Mouse (Mus musculus) hematopoietic stem cell, adult 5-6 weeks (primary cell): Measurements from ENCODE around the gene Pate2. TPM values are rescaled to one million over a fixed set of nuclear protein-coding genes. Genes with fewer than 3 reads are reported as not detected.
A peak's percentile ranks its signal among the peaks of the same experiment; 100 is the strongest.

Source experiments
- ATAC-seq, 2 experiments: fragments of 125-278 bp in 1 of 2; replicated peaks in 1 of 2; 2 replicates each; pipeline ENCODE4 v1.8.0; 2016 to 2017; ENCODE audit warnings: inconsistent platforms in 2 of 2, mild to moderate bottlenecking in 2 of 2, moderate number of reproducible peaks in 2 of 2, low read depth in 1 of 2, moderate TSS enrichment in 1 of 2; ENCODE audit not compliant: low FRiP score in 2 of 2, poor library complexity in 2 of 2, severe bottlenecking in 2 of 2, insufficient read depth in 1 of 2, low TSS enrichment in 1 of 2
- total RNA-seq: library from RNA; stranded (forward); fragments of 172-1452, 232-1000 nt; gene quantifications from 2 replicates; pipeline ENCODE4 v1.2.3, GENCODE M21; 2017

Pate2 gene
- total RNA-seq, 1 experiment from 2014 or later: not detected

DNA sequence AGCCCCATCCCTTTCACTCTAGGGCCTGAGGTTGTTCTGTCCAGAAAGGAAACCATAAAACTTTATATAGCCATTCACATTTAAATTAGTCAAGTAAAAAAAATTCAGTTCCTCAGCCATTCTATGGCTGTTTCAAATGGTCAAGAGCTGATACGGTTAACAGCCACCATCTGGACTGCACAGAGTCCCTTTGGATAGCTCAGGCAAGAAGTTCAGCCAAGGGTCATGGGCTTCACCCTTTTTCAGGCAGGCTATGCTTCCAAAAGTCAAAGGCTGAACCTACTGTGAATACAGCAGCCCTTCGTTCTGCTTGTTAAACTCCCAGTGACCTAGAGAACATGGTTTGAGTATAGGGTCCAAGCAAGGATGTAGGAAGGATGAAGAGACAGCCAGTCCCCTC lies 25.4 kb upstream of the Pate2 start:
- ATAC-seq: no peak

DNA sequence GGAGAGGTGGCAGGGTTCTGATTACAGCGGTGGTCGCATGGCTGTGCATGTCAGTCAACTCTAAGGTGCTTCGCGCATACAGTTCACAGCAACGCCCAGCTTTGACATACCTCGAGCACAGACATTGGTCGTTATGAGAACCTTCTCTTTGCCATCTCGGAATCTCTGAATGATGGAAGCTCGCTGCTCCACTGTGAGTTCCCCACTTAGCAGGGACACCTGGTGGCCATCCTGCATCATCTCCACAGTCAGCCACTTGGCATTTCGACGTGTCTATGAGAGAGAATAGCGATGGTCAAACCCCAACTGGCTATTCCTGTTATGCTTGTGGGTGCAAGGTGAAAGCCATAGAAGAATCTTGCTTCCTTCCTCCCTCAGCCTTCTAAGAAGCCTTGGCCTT lies 24.4 kb upstream of the Pate2 start:
- ATAC-seq: no peak

DNA sequence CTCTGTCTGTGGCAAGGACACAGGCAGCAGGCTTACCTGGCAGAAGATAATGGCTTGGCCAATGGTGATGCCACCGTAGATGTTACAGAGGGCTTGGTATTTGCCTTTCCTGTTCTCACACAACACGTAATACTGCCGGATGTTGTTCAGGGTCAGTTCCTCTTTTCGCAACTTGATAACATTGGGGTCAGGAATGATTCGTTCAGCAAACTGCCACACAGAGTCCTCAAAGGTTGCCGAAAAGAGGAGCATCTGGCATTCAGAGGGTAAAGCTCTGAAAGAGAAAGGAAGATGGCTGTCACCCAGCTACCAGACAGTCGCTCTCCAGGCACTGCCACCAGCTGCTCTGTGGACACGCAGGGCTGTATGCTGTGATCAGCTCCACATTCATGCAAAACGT lies 23.3 kb upstream of the Pate2 start:
- peak; percentile 90 to 92 for ATAC-seq

DNA sequence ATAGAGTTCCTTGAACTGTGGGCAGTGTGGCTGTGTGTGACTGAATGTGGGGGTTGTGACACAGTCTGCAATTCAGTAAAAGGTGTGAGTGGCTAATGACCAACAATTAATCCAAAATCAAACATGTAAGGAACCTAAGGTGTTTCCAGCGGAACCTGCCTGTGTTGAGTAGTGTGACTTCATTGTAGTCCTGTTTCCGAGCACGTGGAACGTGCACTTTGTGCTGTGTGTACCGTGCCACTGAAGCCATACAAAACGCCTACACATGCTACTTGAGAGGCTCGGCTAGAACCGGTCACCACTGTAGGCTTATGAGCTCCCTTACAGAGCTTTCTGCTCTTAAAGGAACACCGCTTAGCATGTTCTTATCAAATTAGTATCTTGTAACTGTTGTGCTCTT lies 21.6 kb upstream of the Pate2 start:
- no peak for ATAC-seq

DNA sequence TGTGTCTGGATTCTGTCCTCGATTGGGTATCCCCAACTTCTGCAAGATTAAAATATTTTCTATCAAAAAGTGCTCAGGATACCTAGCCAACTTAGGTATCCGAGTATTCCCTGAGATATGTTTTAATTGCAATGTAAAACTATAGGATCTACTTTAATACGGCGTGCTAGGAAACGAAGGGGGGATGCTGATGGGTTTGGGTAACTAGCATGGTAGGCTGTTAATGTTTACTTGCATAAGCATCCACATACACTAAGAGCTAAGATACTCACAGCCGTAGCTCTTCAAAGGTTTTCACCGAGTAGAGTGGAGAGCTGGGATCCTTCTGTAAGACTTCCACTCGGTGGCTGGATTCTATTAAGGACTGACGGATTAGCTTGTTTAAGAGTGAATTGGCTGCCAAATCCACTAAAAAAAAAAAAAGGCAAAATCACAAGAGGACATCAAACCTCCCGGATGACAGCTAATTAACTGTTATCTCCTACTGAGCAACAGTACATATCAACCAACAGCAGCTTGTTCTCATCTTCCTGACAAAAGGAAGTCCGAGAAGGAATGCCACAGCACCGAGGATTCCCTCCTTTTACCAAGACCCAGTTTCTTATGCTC lies 13.5 kb upstream of the Pate2 start:
- ATAC-seq: no peak

DNA sequence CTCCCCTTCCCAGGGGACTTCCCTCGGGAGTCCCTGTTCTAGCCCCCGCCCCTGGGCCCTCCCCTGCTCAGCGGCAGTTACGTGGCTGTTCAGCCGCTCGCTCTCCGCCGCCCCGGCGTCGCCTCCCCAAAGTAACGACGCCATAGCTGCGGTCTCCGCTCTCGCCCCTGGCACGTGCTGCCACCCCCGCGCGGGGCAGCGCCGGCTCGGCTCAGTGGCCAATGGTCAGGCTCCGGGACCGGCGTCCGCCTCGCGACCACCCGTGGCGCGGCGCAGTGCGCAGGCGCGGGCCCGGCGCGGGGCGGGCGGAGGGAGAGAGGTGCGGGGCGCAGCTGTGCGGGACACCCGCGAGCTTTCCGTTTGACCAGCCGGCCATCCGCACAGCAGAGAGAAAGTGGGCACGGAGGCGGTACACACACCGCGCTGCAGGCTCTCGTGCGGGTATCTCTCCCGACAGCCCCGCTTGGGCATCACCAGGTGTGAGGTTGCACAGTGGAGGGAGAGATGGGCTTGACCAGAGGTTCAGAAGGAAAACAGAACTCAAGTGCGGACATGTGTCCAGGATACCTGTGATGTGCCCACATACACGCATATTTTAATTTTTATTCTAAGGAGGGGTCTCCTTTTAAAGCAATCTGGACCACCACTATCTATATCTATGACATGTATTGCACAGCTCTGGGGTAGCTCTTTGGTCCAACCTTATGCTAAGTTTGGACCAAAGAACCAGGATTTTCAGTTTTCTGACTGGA lies 11.7 kb upstream of the Pate2 start, which contains the start of the genes Ddx25 and Pus3:
Gene Ddx25 (minus strand): TSS at position 272 of the 752 bp plus-strand sequence.
Gene Pus3 (plus strand): TSS at position 339 of the 752 bp plus-strand sequence.
- peak in 1 of 2 experiments; percentile 34; a peak in 1 of 4 replicates for ATAC-seq

DNA sequence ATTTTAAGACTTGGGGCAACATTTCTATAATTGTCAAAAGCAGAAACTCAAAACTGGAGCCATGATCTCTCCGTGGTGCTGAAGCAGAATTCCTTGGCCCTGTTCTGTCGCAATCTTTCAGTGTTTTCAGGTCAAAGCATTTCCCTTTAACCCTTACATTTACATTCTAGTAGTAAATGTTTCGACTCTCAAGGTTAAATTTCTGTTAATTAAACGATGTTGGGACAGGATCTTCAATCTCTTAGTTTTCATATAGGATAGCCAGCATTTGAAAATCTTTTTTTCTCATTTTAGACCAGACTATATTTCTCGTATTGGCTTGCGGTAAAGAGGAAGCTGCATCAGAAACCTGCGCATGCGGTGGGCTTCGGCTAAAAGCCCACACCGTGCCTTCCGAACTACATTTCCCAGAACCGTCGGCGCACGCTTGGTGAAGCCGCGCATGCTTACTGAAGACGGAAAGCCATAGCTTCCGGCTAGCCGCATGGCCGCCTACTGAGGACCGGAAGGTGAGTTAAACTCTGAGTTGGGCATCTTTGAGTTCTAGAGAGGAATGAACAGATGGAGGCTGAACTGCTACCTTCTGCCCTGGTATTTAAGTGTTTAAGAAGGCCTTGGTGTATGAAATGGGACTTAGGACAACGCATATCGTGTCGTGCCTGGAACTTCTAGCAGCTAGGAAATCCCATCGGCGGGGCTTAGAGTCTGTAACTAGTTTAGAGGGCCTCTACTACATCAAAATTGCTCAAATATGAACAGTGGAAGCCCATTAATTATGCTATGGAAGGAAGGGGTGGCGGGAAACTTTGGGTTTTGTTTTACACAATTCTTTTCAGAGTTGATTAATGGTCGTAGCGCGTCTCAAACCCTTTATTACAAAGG lies 10.8 kb upstream of the Pate2 start:
- ATAC-seq: peak; percentile 97 to 98

DNA sequence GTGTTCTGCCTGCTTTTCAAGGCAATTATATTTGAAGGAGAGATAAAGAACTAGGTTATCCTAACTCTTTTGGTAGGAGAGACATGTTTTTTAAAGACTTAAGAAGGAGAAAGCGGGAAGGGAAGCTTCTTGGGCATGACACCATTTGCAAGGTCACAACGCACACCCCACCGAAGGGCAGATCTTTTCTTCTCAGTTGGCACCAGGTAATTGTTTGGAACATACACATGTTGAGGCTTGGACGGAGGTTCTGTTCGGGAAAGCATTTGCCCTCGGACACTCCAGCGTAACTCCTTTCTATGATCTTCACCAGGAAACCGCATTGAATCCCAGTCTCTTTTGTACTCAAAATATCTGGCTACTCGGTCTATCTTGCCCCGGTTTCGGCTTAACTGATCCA lies 9.0 kb upstream of the Pate2 start:
- ATAC-seq: no peak

DNA sequence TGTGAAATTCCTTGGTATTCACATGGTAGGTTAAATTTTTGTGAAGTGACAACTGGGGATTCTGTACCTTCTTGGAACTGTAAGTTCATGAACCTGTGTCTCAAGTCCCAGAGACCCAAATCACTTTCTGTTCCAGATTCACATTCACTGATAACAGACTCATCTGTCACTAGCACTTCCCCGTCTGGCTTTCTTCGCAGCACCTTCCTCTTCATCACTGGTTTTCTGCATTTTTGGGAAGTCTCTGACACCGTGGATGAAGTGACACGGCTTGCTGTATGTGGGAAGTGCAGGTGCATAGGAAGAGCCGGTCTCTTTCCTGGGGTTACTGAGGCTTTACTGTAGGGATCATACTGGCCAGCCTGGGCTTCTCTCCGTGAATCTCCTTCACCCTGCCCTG lies 8.5 kb upstream of the Pate2 start:
- ATAC-seq: no peak

DNA sequence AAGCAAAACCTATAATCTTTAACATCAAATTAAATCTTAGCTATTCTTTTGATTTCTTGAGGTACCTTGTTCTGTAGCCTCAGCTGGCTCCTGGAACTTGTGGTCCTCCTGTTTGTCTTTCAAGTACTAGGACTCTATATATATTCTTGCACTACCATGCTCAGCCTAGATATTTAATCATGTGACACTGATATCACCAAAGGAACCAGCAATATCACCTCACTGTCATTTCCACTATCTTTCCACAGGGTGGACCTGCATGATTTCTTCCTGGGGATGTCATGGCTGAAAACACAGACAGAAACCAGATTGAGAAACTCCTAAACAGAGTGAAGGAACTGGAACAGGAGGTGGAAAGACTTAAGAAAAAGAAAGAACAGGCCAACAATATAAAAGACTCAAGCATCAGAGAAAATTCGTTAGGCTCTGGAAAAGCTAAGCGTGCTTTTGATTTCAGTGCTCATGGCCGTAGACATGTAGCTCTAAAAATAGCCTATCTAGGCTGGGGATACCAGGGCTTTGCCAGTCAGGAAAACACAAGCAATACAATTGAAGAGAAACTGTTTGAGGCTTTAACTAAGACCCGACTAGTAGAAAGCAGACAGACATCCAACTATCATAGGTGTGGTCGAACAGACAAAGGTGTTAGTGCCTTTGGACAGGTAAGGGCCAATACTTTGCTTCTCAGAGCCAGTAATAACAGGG lies 5.4 kb upstream of the Pate2 start:
- ATAC-seq: no peak

DNA sequence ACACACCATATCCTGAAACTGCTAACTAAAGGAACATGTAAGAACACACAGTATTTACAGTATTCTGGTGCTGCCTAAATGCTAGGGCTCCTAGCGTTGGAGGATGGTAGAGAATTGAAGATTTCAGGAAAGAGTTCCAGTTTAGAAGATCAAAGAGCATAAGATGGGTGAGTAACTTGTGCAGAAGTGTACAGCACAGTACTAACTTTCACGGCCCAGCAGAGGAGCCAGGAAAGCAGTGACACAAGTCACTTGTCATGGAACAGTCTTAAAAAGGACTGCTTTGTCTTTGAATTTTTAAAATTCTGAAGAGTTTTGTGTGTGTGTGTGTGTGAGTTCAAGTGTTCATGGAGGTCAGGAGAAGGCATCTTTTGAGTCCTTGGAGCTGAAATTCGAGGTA lies 2.1 kb upstream of the Pate2 start:
- no peak for ATAC-seq

DNA sequence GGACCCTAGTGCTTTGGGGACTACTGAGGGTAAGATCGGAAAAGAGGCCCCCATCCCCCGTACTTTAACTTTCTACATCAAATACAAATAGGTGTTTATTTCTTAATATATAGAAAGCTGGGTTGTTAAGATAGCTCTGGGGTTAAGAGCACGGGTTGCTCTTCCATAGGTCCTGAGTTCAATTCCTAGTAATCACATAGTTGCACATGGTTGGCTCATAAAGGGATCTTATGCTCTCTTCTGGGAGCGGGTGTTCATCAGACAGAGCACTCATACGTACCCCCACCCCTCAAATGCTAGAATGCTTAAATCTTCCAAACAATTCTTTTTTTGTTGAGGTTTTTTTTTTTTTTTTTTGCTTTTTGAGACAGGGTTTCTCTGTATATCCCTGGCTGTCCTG lies 579 bp downstream of the Pate2 start:
- ATAC-seq: no peak

DNA sequence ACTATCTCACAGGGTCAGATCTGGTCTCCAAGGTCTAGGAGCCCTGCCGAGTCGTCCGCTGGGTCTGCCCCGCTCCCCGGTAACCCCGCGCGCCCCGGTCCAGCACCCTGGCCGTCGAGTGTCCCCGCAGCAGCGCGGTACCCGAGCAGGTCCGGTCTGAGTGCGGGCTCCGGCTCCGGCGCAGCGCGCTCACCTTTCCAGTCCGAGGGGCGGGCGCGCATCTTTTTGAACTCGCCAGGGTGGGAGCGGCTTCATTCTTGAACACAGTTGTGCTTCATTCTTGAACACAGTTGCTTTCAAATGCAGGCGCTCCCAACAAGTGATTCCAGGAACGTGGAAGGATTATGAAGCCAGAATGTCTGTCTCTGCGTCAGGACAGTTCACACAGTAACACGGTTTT lies 4.3 kb downstream of the Pate2 start:
- ATAC-seq: no peak

DNA sequence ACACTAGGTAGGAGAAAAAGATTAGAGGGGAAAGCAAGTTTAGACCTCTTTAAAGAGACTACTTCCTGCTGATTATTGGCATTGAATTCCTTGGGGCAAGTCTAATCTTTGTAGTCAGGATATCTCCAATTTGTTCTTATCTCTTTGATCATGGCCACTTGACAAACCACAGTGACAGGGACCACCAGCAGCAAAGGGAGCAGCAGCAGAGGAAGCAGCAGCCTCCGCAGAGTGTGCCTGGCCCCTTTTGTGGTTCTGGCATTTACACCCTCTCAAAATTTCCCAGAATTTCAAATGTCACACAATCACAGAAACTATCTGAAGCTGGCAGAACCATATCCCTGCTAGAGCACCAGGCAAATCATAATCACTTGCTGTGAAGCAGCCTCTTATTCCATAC lies 17.6 kb downstream of the Pate2 start:
- 0 out of 4 replicates have a peak, but pooled peaks of 1 of the 2 experiments have one; percentile 37 for ATAC-seq

DNA sequence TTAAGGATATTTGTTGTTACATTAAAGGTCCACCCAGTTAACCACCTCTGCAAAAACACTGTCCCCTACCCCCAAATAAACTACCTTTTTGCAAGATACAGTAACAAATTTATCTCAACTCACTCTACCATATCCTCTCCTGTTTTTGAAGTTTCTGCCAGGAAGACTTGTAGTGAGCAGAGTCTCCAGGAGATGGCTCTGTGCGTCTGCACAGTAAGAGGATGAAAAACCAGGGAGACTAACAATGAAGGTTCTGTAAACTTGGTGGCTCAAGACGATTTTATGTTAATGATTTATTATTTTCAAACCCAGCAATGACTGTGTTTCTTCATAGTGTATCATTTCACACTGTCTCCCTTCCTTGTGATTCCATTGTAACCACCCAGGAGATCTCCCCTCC lies 22.8 kb downstream of the Pate2 start:
- ATAC-seq: peak; percentile 58 to 76; a peak in 3 of 4 replicates

DNA sequence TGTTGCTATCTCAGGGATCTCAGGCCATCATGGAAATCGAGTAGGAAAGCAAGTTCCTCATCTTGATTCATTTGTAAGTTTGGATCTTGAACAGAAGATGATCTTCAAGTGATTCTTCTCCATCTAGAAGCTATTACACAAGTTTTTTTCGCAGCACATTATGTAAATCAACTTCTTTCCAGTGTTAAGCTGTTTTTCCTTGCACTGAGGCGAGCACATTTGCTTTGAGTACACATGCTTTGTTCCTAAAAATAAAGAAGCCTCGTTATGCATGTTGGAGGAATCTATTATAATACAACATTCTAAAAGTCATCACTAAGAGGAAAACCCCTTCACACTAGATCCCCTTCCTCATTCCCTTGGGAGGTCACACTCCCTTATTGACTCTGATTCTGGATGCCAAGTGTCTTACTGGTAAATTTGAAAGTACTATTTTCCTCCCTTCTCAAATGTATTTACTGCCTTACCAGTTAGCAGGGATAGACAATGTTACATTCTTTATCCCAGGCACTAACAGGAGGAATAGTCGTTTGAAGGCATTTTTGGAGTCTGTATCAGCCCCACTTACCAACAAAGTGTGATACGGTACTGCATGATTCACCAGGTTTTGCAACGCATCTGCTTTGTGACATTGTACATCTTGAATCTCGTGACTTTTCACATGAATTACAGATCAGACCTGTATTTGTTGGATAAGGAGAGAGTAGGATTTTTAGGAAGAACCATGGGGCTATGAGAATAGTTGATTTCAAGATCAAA lies 37.7 kb downstream of the Pate2 start:
- no peak for ATAC-seq

DNA sequence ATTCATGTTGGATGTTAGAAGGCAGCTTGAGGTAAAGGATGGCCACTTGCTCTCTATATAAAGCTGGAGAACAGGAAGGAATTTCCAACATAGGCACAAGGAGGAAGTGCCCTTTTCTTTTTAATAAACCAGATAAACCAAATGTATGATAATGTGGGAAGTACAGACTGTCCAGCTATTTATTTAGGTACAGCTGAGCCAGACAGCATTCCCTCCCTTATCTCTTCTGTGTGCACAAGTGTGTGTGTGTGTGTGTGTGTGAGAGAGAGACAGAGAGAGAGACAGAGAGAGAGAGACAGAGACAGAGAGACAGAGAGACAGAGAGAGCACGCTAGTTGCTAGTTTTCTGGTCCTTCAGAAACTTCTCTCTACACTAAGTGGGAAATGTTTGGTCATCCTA lies 41.8 kb downstream of the Pate2 start, which contains the start of gene Pate4:
Gene Pate4 (minus strand): TSS at position 101 of the 400 bp plus-strand sequence.
- no peak for ATAC-seq
